Mouse (Mus musculus) frontal cortex, postnatal 14 days (tissue): Measurements from ENCODE around the gene P4hb.

Experiments
- DNase-seq, 2 experiments: peaks; one replicate each; pipeline ENCODE4 v3.0.0; 2022; ENCODE audit warnings: low spot score in 2 of 2

P4hb gene

DNA sequence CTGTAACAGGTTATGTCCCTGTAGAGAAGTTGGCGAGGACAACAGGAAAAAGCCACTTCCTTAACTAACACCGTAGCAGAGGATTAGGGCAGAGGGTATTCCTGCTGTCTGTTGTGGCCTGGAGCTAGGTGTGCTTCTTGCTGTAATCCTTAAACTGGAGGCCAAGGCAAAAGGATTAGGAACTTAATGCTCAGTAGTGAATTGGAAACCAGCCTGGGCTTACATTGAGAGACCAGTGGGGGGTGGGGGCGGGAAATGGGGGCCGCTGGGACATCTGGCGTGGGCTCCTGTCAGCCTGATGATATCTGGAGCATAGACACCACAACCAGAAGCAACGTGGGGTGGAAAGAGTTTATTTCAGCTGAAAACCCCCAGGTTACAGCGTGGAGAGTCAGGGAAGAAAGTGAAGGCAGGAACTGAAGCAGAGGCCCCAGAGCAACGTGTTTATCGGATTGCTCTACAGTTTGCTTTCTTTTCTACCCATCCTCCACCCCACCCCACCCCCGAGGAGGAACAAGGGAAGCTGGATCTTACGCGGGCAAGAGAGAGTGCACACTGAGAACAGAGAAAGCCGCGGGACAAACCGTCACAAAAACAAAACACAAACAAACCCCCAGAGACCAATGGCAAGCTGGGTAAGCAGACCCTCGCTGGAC lies 62.5 kb downstream of the P4hb start:
- no peak for DNase-seq
